8 mouse cellular contexts compared by ENCODE assay signal in the genomic region with DNA sequence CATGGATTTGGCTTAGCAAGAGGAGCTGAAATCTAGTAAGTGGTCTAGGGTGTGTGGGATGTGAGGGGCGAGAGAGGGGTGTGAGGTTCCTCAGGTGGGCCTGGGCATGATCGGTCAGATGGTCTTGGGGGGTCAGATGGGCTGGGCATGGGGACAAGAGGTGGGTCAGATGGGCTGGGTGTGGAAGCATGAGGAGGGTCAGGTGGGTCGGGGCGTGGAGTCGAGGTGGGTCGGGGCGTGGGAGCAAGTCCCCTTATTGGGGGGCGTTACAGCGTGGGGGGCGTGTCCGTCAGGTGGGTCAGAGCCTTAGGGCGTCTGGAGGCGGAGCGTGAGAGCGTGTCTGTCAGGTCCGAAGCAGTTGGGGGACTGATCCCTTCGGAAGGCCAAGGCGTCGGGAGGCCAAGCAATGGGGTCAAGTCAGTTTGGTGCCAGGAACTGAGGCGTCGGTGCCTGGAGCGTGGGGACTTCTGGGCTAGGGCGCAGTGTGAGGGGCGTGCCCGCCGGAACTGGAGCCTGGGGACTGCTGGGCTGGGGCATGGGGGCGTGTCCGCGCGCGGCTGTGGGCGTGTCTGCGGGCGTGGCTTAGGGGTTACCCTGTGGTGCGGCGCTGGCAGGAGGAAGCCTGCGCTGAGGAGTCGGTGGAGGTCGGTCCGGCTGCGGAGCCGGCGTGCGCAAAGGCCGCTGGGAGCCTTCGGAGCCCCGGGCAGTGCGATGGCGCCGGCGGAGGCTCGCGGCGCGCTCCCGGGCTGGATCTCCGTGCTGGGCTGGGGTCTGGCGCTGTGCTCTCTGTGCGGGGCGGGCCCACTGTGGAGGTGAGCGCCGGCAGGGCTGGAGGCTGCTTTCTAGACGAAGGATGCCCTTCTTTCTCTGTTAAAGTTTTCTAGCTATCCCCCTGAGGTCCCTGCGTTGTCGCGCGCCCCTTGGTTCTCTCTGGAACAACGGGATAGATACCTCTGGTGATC. TPM values are rescaled to one million over a fixed set of nuclear protein-coding genes. Genes with fewer than 3 reads are reported as not detected.
A peak's percentile ranks its signal among the peaks of the same experiment; 100 is the strongest.
DNase-seq lines count a peak whose midpoint lies in the region; ATAC-seq and TF ChIP-seq lines count a peak whose summit lies in the region.
"Not testable (repeated sequence)": the region's sequence is repeated elsewhere in the genome, so short reads cannot be mapped to it uniquely, and the experiment has no call there.

A gene (plus strand): TSS at position 618 of the 962 bp plus-strand sequence.

- ATAC-seq in erythroid progenitor cell, adult 5-6 weeks (replicated peaks; ENCODE audit: low FRiP score, poor library complexity, severe bottlenecking), result peak; percentile 96
- peak; percentile 99 for ATAC-seq in heart, embryonic 12.5 days (ENCODE audit: insufficient number of reproducible peaks, low FRiP score)
- peak; percentile 99 for ATAC-seq in kidney, embryonic 14.5 days (ENCODE audit: low FRiP score, low TSS enrichment)
- ATAC-seq in limb, embryonic 15.5 days (ENCODE audit: insufficient number of reproducible peaks, low FRiP score, low TSS enrichment, low read depth), result peak; percentile 96
- peak; percentile 97 for ATAC-seq in midbrain, embryonic 15.5 days (replicated peaks)

- H3K4me1 ChIP-seq in bone marrow, adult 2 months (ENCODE audit: control insufficient read depth, insufficient read depth, low read length); heart, embryonic 12.5 days (replicated peaks); kidney, embryonic 14.5 days (ENCODE audit: control insufficient read depth, insufficient read depth, low read length); limb, embryonic 15.5 days; midbrain, embryonic 15.5 days: not testable (repeated sequence)

- DNase-seq in A20 (ENCODE audit: low read depth, low spot score), result peak; percentile 29
- DNase-seq in spleen, adult 18-20 months, result peak; percentile 69 to 72

- not testable (repeated sequence) for H3K9me3 ChIP-seq in heart, embryonic 12.5 days (replicated peaks); kidney, embryonic 14.5 days (ENCODE audit: control insufficient read depth, low read length); limb, embryonic 15.5 days; midbrain, embryonic 15.5 days

- not testable (repeated sequence) for H3K27me3 ChIP-seq in heart, embryonic 12.5 days (replicated peaks); kidney, embryonic 14.5 days (ENCODE audit: control insufficient read depth, insufficient read depth, low read length); limb, embryonic 15.5 days; midbrain, embryonic 15.5 days (replicated peaks)

- peak within 1 kb of the TSS; percentile 59 for H3K4me3 ChIP-seq in bone marrow, adult 2 months (replicated peaks; ENCODE audit: control insufficient read depth, low read depth, low read length)
- H3K4me3 ChIP-seq in heart, embryonic 12.5 days, result peak within 1 kb of the TSS; percentile 69
- peak within 1 kb of the TSS; percentile 52 for H3K4me3 ChIP-seq in kidney, embryonic 14.5 days (ENCODE audit: low read length)
- peak within 1 kb of the TSS; percentile 50 for H3K4me3 ChIP-seq in limb, embryonic 15.5 days
- peak within 1 kb of the TSS; percentile 50 for H3K4me3 ChIP-seq in midbrain, embryonic 15.5 days

- peak within 1 kb of the TSS; percentile 34 for H3K27ac ChIP-seq in bone marrow, adult 2 months (ENCODE audit: control insufficient read depth, insufficient read depth, low read depth, low read length, poor library complexity)
- H3K27ac ChIP-seq in heart, embryonic 12.5 days (ENCODE audit: poor library complexity, severe bottlenecking), result peak within 1 kb of the TSS; percentile 54; the same call in 1 of the 2 replicates
- H3K27ac ChIP-seq in kidney, embryonic 14.5 days (ENCODE audit: low read depth, low read length); limb, embryonic 15.5 days; midbrain, embryonic 15.5 days: not testable (repeated sequence)

- H3K4me2 ChIP-seq in heart, embryonic 12.5 days, result peak within 1 kb of the TSS; percentile 67
- peak within 1 kb of the TSS; percentile 41 for H3K4me2 ChIP-seq in kidney, embryonic 14.5 days (replicated peaks; ENCODE audit: low read depth, low read length)
- H3K4me2 ChIP-seq in limb, embryonic 15.5 days, result peak within 1 kb of the TSS; percentile 64
- H3K4me2 ChIP-seq in midbrain, embryonic 15.5 days, result peak within 1 kb of the TSS; percentile 69

- WGBS in bone marrow, adult 2 months, result 2% methylated on average over 60 of the region's 68 CpGs
- WGBS in heart, embryonic 12.5 days, result under 1% methylated on average over 54 of the region's 68 CpGs
- under 1% methylated on average over 21 of the region's 68 CpGs for WGBS in kidney, embryonic 14.5 days
- 2% methylated on average over 35 of the region's 68 CpGs for WGBS in limb, embryonic 15.5 days
- 1% methylated on average over 55 of the region's 68 CpGs for WGBS in midbrain, embryonic 15.5 days

- not testable (repeated sequence) for TF ChIP-seq CTCF in bone marrow, adult 2 months (IDR thresholded peaks at IDR 0.05; ENCODE audit: control insufficient read depth, insufficient read depth, low read length)

- H3K9ac ChIP-seq in heart, embryonic 12.5 days, result peak within 1 kb of the TSS; percentile 82
- peak within 1 kb of the TSS; percentile 66 for H3K9ac ChIP-seq in kidney, embryonic 14.5 days (ENCODE audit: low read depth, low read length)
- peak within 1 kb of the TSS; percentile 51; the same call in 1 of the 2 replicates for H3K9ac ChIP-seq in limb, embryonic 15.5 days
- H3K9ac ChIP-seq in midbrain, embryonic 15.5 days, result peak within 1 kb of the TSS; percentile 50

- TF ChIP-seq POLR2A in bone marrow, adult 2 months (IDR thresholded peaks at IDR 0.05; ENCODE audit: borderline replicate concordance, control insufficient read depth, low read depth, low read length), result not testable (repeated sequence)

- H3K36me3 ChIP-seq in heart, embryonic 12.5 days; kidney, embryonic 14.5 days (ENCODE audit: control insufficient read depth, insufficient read depth, low read length); limb, embryonic 15.5 days; midbrain, embryonic 15.5 days (replicated peaks): not testable (repeated sequence)

RNA-seq across cellular contexts. Expression of the gene that starts here (rescaled TPM):
- polyA plus RNA-seq in bone marrow, adult 2 months (2011; ENCODE audit: insufficient read depth, insufficient read length, low replicate concordance, missing spikeins), result not detected in 2 replicates
- total RNA-seq in erythroid progenitor cell, adult 5-6 weeks (2015; ENCODE audit: low replicate concordance), result not detected in 2 replicates
- not detected in 2 replicates for total RNA-seq in erythroid progenitor cell, adult 5-6 weeks (2017; ENCODE audit: low replicate concordance)
- polyA plus RNA-seq in heart, embryonic 12.5 days (2016; fragmentation: Nextera tagmentation; extraction: Ambion mirVana), result 0.17 and 0.19 TPM in 2 replicates
- polyA plus RNA-seq in kidney, embryonic 14.5 days (2014; fragmentation: Nextera tagmentation; extraction: Ambion mirVana), result 0.16 TPM in 1 of 2 replicates, not detected in the other
- 0.41 TPM in 1 of 2 replicates, not detected in the other for polyA plus RNA-seq in limb, embryonic 15.5 days (2015; fragmentation: Nextera tagmentation; extraction: Ambion mirVana)
- 0.18 and 0.35 TPM in 2 replicates for polyA plus RNA-seq in midbrain, embryonic 15.5 days (2015; fragmentation: Nextera tagmentation; extraction: Ambion mirVana)

Comparison
In these comparisons a context has a peak if more than half of its experiments do, and no peak if none do; other contexts are left out.
1. Peak in ATAC-seq in erythroid progenitor cell, adult 5-6 weeks; RNA of the gene not detected or under 1 TPM.
2. Peak in ATAC-seq, H3K4me3 ChIP-seq, H3K27ac ChIP-seq, H3K9ac ChIP-seq and H3K4me2 ChIP-seq in heart, embryonic 12.5 days; RNA of the gene not detected or under 1 TPM.
3. Peak in ATAC-seq, H3K4me3 ChIP-seq, H3K9ac ChIP-seq and H3K4me2 ChIP-seq in kidney, embryonic 14.5 days; RNA of the gene not detected or under 1 TPM.
4. Peak in ATAC-seq, H3K4me3 ChIP-seq, H3K9ac ChIP-seq and H3K4me2 ChIP-seq in limb, embryonic 15.5 days; RNA of the gene not detected or under 1 TPM.
5. Peak in ATAC-seq, H3K4me3 ChIP-seq, H3K9ac ChIP-seq and H3K4me2 ChIP-seq in midbrain, embryonic 15.5 days; RNA of the gene not detected or under 1 TPM.